Comparison of ENCODE assay signal across 28 mouse cellular contexts in genomic region chr7:109399299-109399698, GRCm38 (mm10). TPM values are rescaled to one million over a fixed set of nuclear protein-coding genes. Genes with fewer than 3 reads are reported as not detected.
DNase-seq lines count a peak whose midpoint lies in the region; ATAC-seq and TF ChIP-seq lines count a peak whose summit lies in the region.
"Had no signal": no experiment of that assay in that cellular context is flagged by ENCODE, and none has a peak within 500 bp of the region (broad histone marks: within the 10 kb centered on the region; RNA-seq: fewer than 3 reads in every experiment).

No protein-coding gene starts in this region.

- peak; percentile 78; the same call in 1 of the 2 replicates for ATAC-seq in cerebellum, adult (ENCODE audit: insufficient number of reproducible peaks, low FRiP score, low TSS enrichment)
- ATAC-seq in heart, embryonic 11.5 days (replicated peaks; ENCODE audit: insufficient number of reproducible peaks, low FRiP score, low TSS enrichment) = no peak
- ATAC-seq: activated CD4-positive, CD25-positive, alpha-beta regulatory T cell, adult 4 months; hindbrain, embryonic 16.5 days; intestine, embryonic 16.5 days; liver, postnatal 0 days; lung, postnatal 0 days had no signal

- TF ChIP-seq CTCF in layer of hippocampus, adult 2 months (conservative IDR thresholded peaks at IDR 0.05) = no peak

- H3K4me1 ChIP-seq in heart, embryonic 11.5 days (ENCODE audit: control insufficient read depth, insufficient read depth, low read length) = no peaks in the 10 kb centered on the region
- H3K4me1 ChIP-seq: embryonic facial prominence, embryonic 10.5 days; heart, embryonic 12.5 days; hindbrain, embryonic 10.5 days had no signal

- no peak overlapping the region for H3K9ac ChIP-seq in heart, embryonic 11.5 days (ENCODE audit: low read depth, low read length)
- H3K9ac ChIP-seq: heart, embryonic 12.5 days; liver, postnatal 0 days had no signal

- 56% methylated on average over 3 of the region's 3 CpGs for WGBS in heart, embryonic 11.5 days (ENCODE audit: insufficient replicate concordance)

- no peak overlapping the region for H3K4me2 ChIP-seq in heart, embryonic 11.5 days
- H3K4me2 ChIP-seq: heart, embryonic 12.5 days; midbrain, embryonic 11.5 days had no signal

- H3K4me3 ChIP-seq in layer of hippocampus, adult 2 months = no peak overlapping the region
- H3K4me3 ChIP-seq in heart, embryonic 11.5 days (ENCODE audit: low read depth, low read length) = no peak overlapping the region
- H3K4me3 ChIP-seq: embryonic facial prominence, embryonic 10.5 days; heart, embryonic 12.5 days; hindbrain, embryonic 10.5 days had no signal

- no peaks in the 10 kb centered on the region for H3K27me3 ChIP-seq in heart, embryonic 11.5 days (ENCODE audit: control insufficient read depth, insufficient read depth, low read length)
- H3K27me3 ChIP-seq: heart, embryonic 12.5 days had no signal

- no peaks in the 10 kb centered on the region for H3K9me3 ChIP-seq in heart, embryonic 11.5 days (replicated peaks; ENCODE audit: control insufficient read depth, low read length)
- H3K9me3 ChIP-seq: embryonic facial prominence, embryonic 10.5 days; heart, embryonic 12.5 days; hindbrain, embryonic 10.5 days had no signal

- H3K36me3 ChIP-seq in heart, embryonic 11.5 days (ENCODE audit: control insufficient read depth, insufficient read depth, low read length) = no peaks in the 10 kb centered on the region
- H3K36me3 ChIP-seq: embryonic facial prominence, embryonic 10.5 days; heart, embryonic 12.5 days; hindbrain, embryonic 10.5 days had no signal

- H3K27ac ChIP-seq in layer of hippocampus, adult 2 months = no peak overlapping the region
- H3K27ac ChIP-seq in heart, embryonic 11.5 days (ENCODE audit: low read depth, low read length) = no peak overlapping the region
- H3K27ac ChIP-seq: embryonic facial prominence, embryonic 10.5 days; hindbrain, embryonic 10.5 days had no signal

- DNase-seq in cerebellum, postnatal 4 days (ENCODE audit: low spot score in 2 of 2) = no peak
- DNase-seq in layer of hippocampus, adult 2 months (ENCODE audit: low spot score in 2 of 2) = peak; percentile 6 to 30
- DNase-seq in layer of hippocampus, postnatal 36 days = no peak
- DNase-seq in cerebellum, adult 9-10 months = peak; percentile 75
- DNase-seq in neural tube, embryonic 10.5 days (ENCODE audit: extremely low spot score, low spot score) = no peak
- DNase-seq in adrenal gland, adult 8-10 months = no peak
- DNase-seq: adrenal gland, postnatal 14 days; gastrocnemius, postnatal 14 days; heart, adult 11 months; heart, postnatal 10 days; kidney, adult 9 months; kidney, postnatal 14 days; liver, postnatal 0 days; thymus, adult 18-20 months; thymus, postnatal 36 days had no signal

RNA-seq across cellular contexts. Expression of gene Stk33, which starts 39.6 kb away (rescaled TPM):
- 1 to 10 TPM; 1.2 to 1.3 TPM for total RNA-seq in layer of hippocampus, adult 2 months (2021)
- under 1 TPM; 0.75 to 0.76 TPM for total RNA-seq in layer of hippocampus, postnatal 36 days (2021)
- 0.19 and 0.21 TPM in 2 replicates for polyA plus RNA-seq in heart, embryonic 11.5 days (2014; fragmentation: Nextera tagmentation; extraction: Ambion mirVana)
- total RNA-seq in adrenal gland, adult 8-10 months (2022) = 1 to 10 TPM in 3 of 4 experiments, under 1 TPM in 1; 0.38 to 2.0 (median 1.4) TPM
- total RNA-seq: gastrocnemius, postnatal 14 days; heart, postnatal 10 days; liver, adult 2 months; neutrophil, adult 5-6 weeks had no signal
- polyA plus RNA-seq: activated CD4-positive, CD25-positive, alpha-beta regulatory T cell, adult 4 months; liver, adult 2 months; liver, postnatal 0 days; small intestine, adult 2 months had no signal

Comparison
In these comparisons a context has a peak if more than half of its experiments do, and no peak if none do; other contexts are left out.
1. DNase-seq: peak in layer of hippocampus, adult 2 months (2 of 2) and cerebellum, adult 9-10 months (single experiment); none in cerebellum, postnatal 4 days (0 of 2), layer of hippocampus, postnatal 36 days (0 of 2), neural tube, embryonic 10.5 days (single experiment) and adrenal gland, adult 8-10 months (single experiment).